Mouse (Mus musculus): ENCODE measurements around the gene Tango6. TPM values are rescaled to one million over a fixed set of nuclear protein-coding genes. Genes with fewer than 3 reads are reported as not detected.
A peak's percentile ranks its signal among the peaks of the same experiment; 100 is the strongest.

Gene Tango6
- polyA plus RNA-seq, 1 experiment: 5.2 TPM

- TF ChIP-seq CTCF (IDR thresholded peaks at IDR 0.05; ENCODE audit: borderline replicate concordance, extremely low read depth, insufficient read depth, insufficient read length) (peak; percentile 79; the same call in 1 of the 2 replicates), POLR2A (IDR thresholded peaks at IDR 0.05; ENCODE audit: borderline replicate concordance, extremely low read depth, insufficient read depth, insufficient read length, poor library complexity, severe bottlenecking) (no peak)
- peak; percentile 82 for DNase-seq (ENCODE audit: low read depth)
Observed at GRCm38 (mm10) chr8:106647387-106647786, 35.5 kb upstream of the Tango6 start.

- DNase-seq (ENCODE audit: low read depth): no peak
- TF ChIP-seq CTCF (IDR thresholded peaks at IDR 0.05; ENCODE audit: borderline replicate concordance, extremely low read depth, insufficient read depth, insufficient read length) (no peak), POLR2A (IDR thresholded peaks at IDR 0.05; ENCODE audit: borderline replicate concordance, extremely low read depth, insufficient read depth, insufficient read length, poor library complexity, severe bottlenecking) (no peak)
Observed at GRCm38 (mm10) chr8:106648421-106648820, 34.4 kb upstream of the Tango6 start.

- no peak for TF ChIP-seq CTCF (IDR thresholded peaks at IDR 0.05; ENCODE audit: borderline replicate concordance, extremely low read depth, insufficient read depth, insufficient read length)
- no peak for TF ChIP-seq POLR2A (IDR thresholded peaks at IDR 0.05; ENCODE audit: borderline replicate concordance, extremely low read depth, insufficient read depth, insufficient read length, poor library complexity, severe bottlenecking)
- DNase-seq (ENCODE audit: low read depth): no peak
Observed at GRCm38 (mm10) chr8:106651994-106652393, 30.9 kb upstream of the Tango6 start.

- no peak for TF ChIP-seq POLR2A (IDR thresholded peaks at IDR 0.05; ENCODE audit: borderline replicate concordance, extremely low read depth, insufficient read depth, insufficient read length, poor library complexity, severe bottlenecking)
- no peak for TF ChIP-seq CTCF (IDR thresholded peaks at IDR 0.05; ENCODE audit: borderline replicate concordance, extremely low read depth, insufficient read depth, insufficient read length)
- DNase-seq (ENCODE audit: low read depth): no peak
Observed at GRCm38 (mm10) chr8:106656046-106656445, 26.8 kb upstream of the Tango6 start.

DNA sequence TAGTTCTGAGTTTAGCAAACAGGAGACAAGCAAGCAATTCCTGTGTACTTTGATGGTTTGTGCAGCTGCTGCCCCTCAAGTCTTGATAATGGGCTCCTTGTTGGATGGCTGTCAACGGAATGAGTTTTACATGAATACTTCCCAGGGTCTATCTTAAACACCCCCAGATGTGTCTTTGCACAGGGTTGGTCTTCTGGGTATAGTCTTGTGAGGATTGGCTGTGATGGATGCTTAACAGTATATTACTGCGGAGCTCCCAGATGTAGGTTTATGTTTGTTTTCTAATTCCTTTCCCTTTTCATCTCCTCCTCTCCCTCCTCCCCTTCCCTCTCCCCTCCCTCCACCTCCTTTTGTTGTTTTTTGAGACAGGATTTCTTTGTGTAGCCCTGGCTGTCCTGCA is 10.1 kb upstream of the Tango6 start:
- no peak for DNase-seq (ENCODE audit: low read depth)
- TF ChIP-seq POLR2A (IDR thresholded peaks at IDR 0.05; ENCODE audit: borderline replicate concordance, extremely low read depth, insufficient read depth, insufficient read length, poor library complexity, severe bottlenecking): no peak
- TF ChIP-seq CTCF (IDR thresholded peaks at IDR 0.05; ENCODE audit: borderline replicate concordance, extremely low read depth, insufficient read depth, insufficient read length): no peak

DNA sequence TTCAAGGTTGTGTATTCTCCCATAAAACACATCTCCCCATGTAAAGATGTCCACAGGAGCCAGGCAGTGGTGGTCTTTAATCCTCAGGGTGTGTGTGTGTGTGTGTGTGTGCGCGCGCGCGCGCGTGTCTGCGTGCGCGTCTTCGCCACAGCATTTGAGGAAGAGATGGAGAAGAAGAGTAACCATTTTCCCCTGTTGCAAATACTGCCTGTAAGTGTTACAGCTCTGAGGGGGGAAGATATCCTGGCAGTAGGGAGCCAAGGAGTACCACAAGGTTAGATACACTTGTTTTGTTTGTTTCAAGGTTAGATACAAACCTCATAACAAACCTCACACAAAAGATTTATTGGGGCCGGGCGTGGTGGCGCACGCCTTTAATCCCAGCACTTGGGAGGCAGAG is 8.6 kb upstream of the Tango6 start:
- no peak for TF ChIP-seq POLR2A (IDR thresholded peaks at IDR 0.05; ENCODE audit: borderline replicate concordance, extremely low read depth, insufficient read depth, insufficient read length, poor library complexity, severe bottlenecking)
- no peak for TF ChIP-seq CTCF (IDR thresholded peaks at IDR 0.05; ENCODE audit: borderline replicate concordance, extremely low read depth, insufficient read depth, insufficient read length)
- DNase-seq (ENCODE audit: low read depth): no peak

DNA sequence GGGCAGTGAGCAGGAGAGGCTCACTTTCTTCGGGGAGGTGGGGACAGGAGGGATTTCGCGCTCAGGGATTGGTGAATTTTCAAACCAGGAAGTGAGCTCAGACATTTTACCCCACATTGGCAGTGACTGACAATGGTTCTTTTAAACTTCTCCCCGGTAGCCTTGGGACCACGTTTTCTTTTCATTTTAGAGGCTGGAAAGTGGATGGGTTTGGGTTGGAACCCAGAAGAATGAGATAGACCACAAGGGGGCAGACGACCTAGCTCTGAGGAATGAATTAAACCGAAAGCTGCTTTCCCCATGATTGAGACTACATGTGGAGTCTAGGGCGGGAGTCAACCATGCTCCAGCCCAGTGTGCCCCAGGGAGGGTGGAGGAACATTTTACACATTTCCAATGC is 8.0 kb upstream of the Tango6 start:
- no peak for DNase-seq (ENCODE audit: low read depth)
- TF ChIP-seq CTCF (IDR thresholded peaks at IDR 0.05; ENCODE audit: borderline replicate concordance, extremely low read depth, insufficient read depth, insufficient read length) (peak; percentile 14; the same call in 1 of the 2 replicates), POLR2A (IDR thresholded peaks at IDR 0.05; ENCODE audit: borderline replicate concordance, extremely low read depth, insufficient read depth, insufficient read length, poor library complexity, severe bottlenecking) (no peak)

DNA sequence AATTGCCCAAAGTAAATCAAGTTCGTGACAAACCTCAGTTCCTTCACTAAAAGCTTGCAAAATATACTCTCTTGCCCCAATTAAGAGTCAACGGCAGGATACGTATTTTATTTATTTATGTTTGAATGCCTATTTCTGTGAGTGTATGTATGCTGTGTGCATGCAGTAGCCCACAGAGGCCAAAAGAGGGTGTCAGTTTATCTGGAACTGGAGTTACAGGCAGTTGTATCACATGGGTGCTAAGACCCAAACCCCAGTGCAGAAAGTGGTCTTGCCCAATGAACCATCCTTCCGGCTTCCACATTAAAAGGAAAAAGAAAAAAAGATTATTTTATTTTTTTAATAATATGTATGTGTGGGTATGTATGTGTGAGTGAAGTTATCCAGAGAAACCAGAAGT is 1.5 kb downstream of the Tango6 start:
- no peak for DNase-seq (ENCODE audit: low read depth)
- TF ChIP-seq POLR2A (IDR thresholded peaks at IDR 0.05; ENCODE audit: borderline replicate concordance, extremely low read depth, insufficient read depth, insufficient read length, poor library complexity, severe bottlenecking) (no peak), CTCF (IDR thresholded peaks at IDR 0.05; ENCODE audit: borderline replicate concordance, extremely low read depth, insufficient read depth, insufficient read length) (no peak)

DNA sequence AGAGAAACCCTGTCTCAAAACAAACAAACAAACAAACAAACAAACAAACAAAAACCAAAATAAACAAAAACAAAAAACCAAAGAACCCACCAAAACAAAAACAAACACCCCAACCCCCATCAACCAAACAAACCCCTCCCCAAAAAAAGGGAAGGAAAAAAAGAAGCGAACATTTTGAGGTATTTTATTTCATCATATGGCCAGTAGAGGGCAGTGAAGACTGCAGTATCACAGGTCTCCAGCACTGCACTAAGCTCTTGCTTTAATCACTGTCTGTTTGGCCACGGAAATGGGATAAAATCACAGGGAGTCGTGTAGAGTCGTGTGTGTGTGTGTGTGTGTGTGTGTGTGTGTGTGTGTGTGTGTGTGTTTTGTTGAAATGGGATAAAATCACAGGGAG is 4.6 kb downstream of the Tango6 start:
- peak; percentile 84 for DNase-seq (ENCODE audit: low read depth)
- no peak for TF ChIP-seq POLR2A (IDR thresholded peaks at IDR 0.05; ENCODE audit: borderline replicate concordance, extremely low read depth, insufficient read depth, insufficient read length, poor library complexity, severe bottlenecking)
- peak; percentile 70; the same call in 1 of the 2 replicates for TF ChIP-seq CTCF (IDR thresholded peaks at IDR 0.05; ENCODE audit: borderline replicate concordance, extremely low read depth, insufficient read depth, insufficient read length)

GRCm38 (mm10) chr8:106697748-106698248 is 14.9 kb downstream of the Tango6 start:
- DNase-seq (ENCODE audit: low read depth): no peak
- TF ChIP-seq POLR2A (IDR thresholded peaks at IDR 0.05; ENCODE audit: borderline replicate concordance, extremely low read depth, insufficient read depth, insufficient read length, poor library complexity, severe bottlenecking) (no peak), CTCF (IDR thresholded peaks at IDR 0.05; ENCODE audit: borderline replicate concordance, extremely low read depth, insufficient read depth, insufficient read length) (no peak)

GRCm38 (mm10) chr8:106699588-106699987 is 16.7 kb downstream of the Tango6 start:
- TF ChIP-seq CTCF (IDR thresholded peaks at IDR 0.05; ENCODE audit: borderline replicate concordance, extremely low read depth, insufficient read depth, insufficient read length): peak; percentile 66; the same call in 1 of the 2 replicates
- TF ChIP-seq POLR2A (IDR thresholded peaks at IDR 0.05; ENCODE audit: borderline replicate concordance, extremely low read depth, insufficient read depth, insufficient read length, poor library complexity, severe bottlenecking): no peak
- peak; percentile 67 for DNase-seq (ENCODE audit: low read depth)

DNA sequence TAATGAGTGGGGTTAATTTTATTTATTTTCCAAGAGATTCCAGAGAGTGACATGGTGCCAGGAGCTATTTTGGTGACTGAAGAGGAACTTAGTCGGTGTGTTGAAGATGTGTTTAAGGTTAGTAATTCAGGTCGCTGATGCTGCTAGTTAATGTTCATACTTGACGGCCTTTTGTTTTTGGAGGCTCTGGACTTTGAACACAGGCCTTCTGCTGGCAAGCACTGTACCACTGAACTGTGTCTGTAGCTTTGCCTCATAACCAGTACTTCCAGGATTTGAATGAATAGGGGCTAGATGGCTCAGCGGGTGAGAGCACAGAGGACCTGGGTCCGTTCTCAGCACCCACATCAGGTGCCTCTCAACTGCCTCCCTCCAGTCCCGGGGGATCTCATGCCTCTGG is 17.3 kb downstream of the Tango6 start:
- DNase-seq (ENCODE audit: low read depth): no peak
- TF ChIP-seq POLR2A (IDR thresholded peaks at IDR 0.05; ENCODE audit: borderline replicate concordance, extremely low read depth, insufficient read depth, insufficient read length, poor library complexity, severe bottlenecking) (no peak), CTCF (IDR thresholded peaks at IDR 0.05; ENCODE audit: borderline replicate concordance, extremely low read depth, insufficient read depth, insufficient read length) (no peak)

Measured in brain, embryonic 14.5 days (tissue).